Mouse (Mus musculus) left cerebral cortex, postnatal 4 days (tissue): ENCODE data around the gene Pam16. TPM values are rescaled to one million over a fixed set of nuclear protein-coding genes. Genes with fewer than 3 reads are reported as not detected.
A peak's percentile ranks its signal among the peaks of the same experiment; 100 is the strongest.

Experiments
- DNase-seq: peaks from one replicate; pipeline ENCODE4 v3.0.0-alpha.2; 2022
- intact Hi-C: fragments of 180-260 bp; cut with DNase I; formaldehyde crosslinking; loops from one replicate; pipeline ENCODE4 v1.15.1; 2025
- total RNA-seq, 2 experiments: library from RNA; stranded (reverse); gene quantifications; 2 replicates each; pipeline ENCODE4 v1.2.3; 2021

Gene Pam16
- 10 to 100 TPM; 76.7 to 85.7 TPM for total RNA-seq

GRCm38 (mm10) chr16:4624481-4625110, at the start of gene Pam16:
TSS of gene Pam16 (minus strand) at chr16:4624988.
- intact Hi-C loops = no loop called here
- DNase-seq = peak; percentile 92

- no peak for DNase-seq
- intact Hi-C loops = no loop called here
Observed at GRCm38 (mm10) chr16:4674091-4674490, 49.3 kb upstream of the Pam16 start.

GRCm38 (mm10) chr16:4670317-4670716, 45.5 kb upstream of the Pam16 start:
- intact Hi-C loops = no loop called here
- no peak for DNase-seq

- DNase-seq = peak; percentile 91
- intact Hi-C loops = loop anchor here (1.0 to 5.0 kb wide), 2 partner anchors 35 to 178 kb away; no protein-coding TSS in a partner anchor
Observed at GRCm38 (mm10) chr16:4667190-4667808, 42.5 kb upstream of the Pam16 start.

- no peak for DNase-seq
- intact Hi-C loops = loop anchor here (5.0 kb wide), 1 partner anchor 33 kb away; no protein-coding TSS in a partner anchor
Observed at GRCm38 (mm10) chr16:4665726-4666125, 40.9 kb upstream of the Pam16 start.

- intact Hi-C loops = no loop called here
- DNase-seq = no peak
Observed at GRCm38 (mm10) chr16:4663806-4664205, 39.0 kb upstream of the Pam16 start.

GRCm38 (mm10) chr16:4661605-4662004, 36.8 kb upstream of the Pam16 start:
- no peak for DNase-seq
- intact Hi-C loops = no loop called here

GRCm38 (mm10) chr16:4659326-4659725, 34.5 kb upstream of the Pam16 start:
- DNase-seq = no peak
- intact Hi-C loops = no loop called here

GRCm38 (mm10) chr16:4658781-4659245, 34.0 kb upstream of the Pam16 start:
- intact Hi-C loops = no loop called here
- peak; percentile 58 for DNase-seq

- intact Hi-C loops = no loop called here
- no peak for DNase-seq
Observed at GRCm38 (mm10) chr16:4656571-4657081, 31.8 kb upstream of the Pam16 start.

GRCm38 (mm10) chr16:4655764-4656570, 31.2 kb upstream of the Pam16 start:
- intact Hi-C loops = no loop called here
- DNase-seq = peak; percentile 55

- DNase-seq = no peak
- intact Hi-C loops = no loop called here
Observed at GRCm38 (mm10) chr16:4655251-4655734, 30.5 kb upstream of the Pam16 start.

- intact Hi-C loops = no loop called here
- DNase-seq = peak; percentile 51
Observed at GRCm38 (mm10) chr16:4654706-4655105, 29.9 kb upstream of the Pam16 start.

- peak; percentile 60 for DNase-seq
- intact Hi-C loops = no loop called here
Observed at GRCm38 (mm10) chr16:4652707-4653416, 28.1 kb upstream of the Pam16 start.

- intact Hi-C loops = no loop called here
- DNase-seq = no peak
Observed at GRCm38 (mm10) chr16:4651624-4652023, 26.8 kb upstream of the Pam16 start.

- no peak for DNase-seq
- intact Hi-C loops = no loop called here
Observed at GRCm38 (mm10) chr16:4651081-4651480, 26.3 kb upstream of the Pam16 start.

GRCm38 (mm10) chr16:4650161-4650560, 25.4 kb upstream of the Pam16 start:
- no peak for DNase-seq
- intact Hi-C loops = no loop called here

- no peak for DNase-seq
Observed at GRCm38 (mm10) chr16:4649692-4650091, 24.9 kb upstream of the Pam16 start.

GRCm38 (mm10) chr16:4649211-4649610, 24.4 kb upstream of the Pam16 start:
- intact Hi-C loops = no loop called here
- no peak for DNase-seq

More at GRCm38 (mm10) chr16:4649692-4650091, 24.9 kb upstream of the Pam16 start:
- intact Hi-C loops = no loop called here

GRCm38 (mm10) chr16:4648416-4649023, 23.7 kb upstream of the Pam16 start:
- intact Hi-C loops = no loop called here
- DNase-seq = peak; percentile 65
